Mouse (Mus musculus): ENCODE results near the gene Rnf121.

- TF ChIP-seq CTCF (IDR thresholded peaks at IDR 0.05; ENCODE audit: borderline replicate concordance, extremely low read depth, insufficient read depth, insufficient read length), result no peak
- no peak for TF ChIP-seq POLR2A (IDR thresholded peaks at IDR 0.05; ENCODE audit: borderline replicate concordance, extremely low read depth, insufficient read depth, insufficient read length, poor library complexity, severe bottlenecking)
These were observed 1.1 kb upstream of the Rnf121 start for GRCm38 (mm10) chr7:102066363-102066762.
